Mouse (Mus musculus): ENCODE results near the gene Lpp.

The Lpp gene

GRCm38 (mm10) chr16:24624335-24624734 is 231.0 kb downstream of the Lpp start:
- no peak for DNase-seq (ENCODE audit: low spot score in 2 of 2)

GRCm38 (mm10) chr16:24625576-24625975 is 232.3 kb downstream of the Lpp start:
- no peak for DNase-seq (ENCODE audit: low spot score in 2 of 2)

GRCm38 (mm10) chr16:24628779-24629178 is 235.5 kb downstream of the Lpp start:
- no peak for DNase-seq (ENCODE audit: low spot score in 2 of 2)

GRCm38 (mm10) chr16:24629218-24630172 is 236.2 kb downstream of the Lpp start:
- DNase-seq (ENCODE audit: low spot score in 2 of 2), result no peak

GRCm38 (mm10) chr16:24635381-24635919 is 242.1 kb downstream of the Lpp start:
- no peak for DNase-seq (ENCODE audit: low spot score in 2 of 2)

- no peak for DNase-seq (ENCODE audit: low spot score in 2 of 2)
Observed at GRCm38 (mm10) chr16:24636894-24637293, 243.6 kb downstream of the Lpp start.

- no peak for DNase-seq (ENCODE audit: low spot score in 2 of 2)
Observed at GRCm38 (mm10) chr16:24641003-24641797, 247.9 kb downstream of the Lpp start.

GRCm38 (mm10) chr16:24643024-24643635 is 249.8 kb downstream of the Lpp start:
- DNase-seq (ENCODE audit: low spot score in 2 of 2), result no peak

- DNase-seq (ENCODE audit: low spot score in 2 of 2), result no peak
Observed at GRCm38 (mm10) chr16:24644154-24644553, 250.8 kb downstream of the Lpp start.

GRCm38 (mm10) chr16:24644760-24645406 is 251.6 kb downstream of the Lpp start:
- DNase-seq (ENCODE audit: low spot score in 2 of 2), result no peak

GRCm38 (mm10) chr16:24645906-24646603 is 252.7 kb downstream of the Lpp start:
- DNase-seq (ENCODE audit: low spot score in 2 of 2), result no peak

- DNase-seq (ENCODE audit: low spot score in 2 of 2), result no peak
Observed at GRCm38 (mm10) chr16:24651655-24652654, 258.6 kb downstream of the Lpp start.

- DNase-seq (ENCODE audit: low spot score in 2 of 2), result no peak
Observed at GRCm38 (mm10) chr16:24653041-24653440, 259.7 kb downstream of the Lpp start.

GRCm38 (mm10) chr16:24655116-24655515 is 261.8 kb downstream of the Lpp start:
- DNase-seq (ENCODE audit: low spot score in 2 of 2), result no peak

GRCm38 (mm10) chr16:24656026-24656425 is 262.7 kb downstream of the Lpp start:
- DNase-seq (ENCODE audit: low spot score in 2 of 2), result no peak

GRCm38 (mm10) chr16:24656752-24657151 is 263.4 kb downstream of the Lpp start:
- DNase-seq (ENCODE audit: low spot score in 2 of 2), result no peak

- no peak for DNase-seq (ENCODE audit: low spot score in 2 of 2)
Observed at GRCm38 (mm10) chr16:24659049-24659448, 265.7 kb downstream of the Lpp start.

- DNase-seq (ENCODE audit: low spot score in 2 of 2), result no peak
Observed at GRCm38 (mm10) chr16:24664131-24664530, 270.8 kb downstream of the Lpp start.

- no peak for DNase-seq (ENCODE audit: low spot score in 2 of 2)
Observed at GRCm38 (mm10) chr16:24669718-24670460, 276.6 kb downstream of the Lpp start.

Measured in frontal cortex, postnatal 10 days (tissue).